Mouse (Mus musculus) testis, adult 2 months (tissue): ENCODE data around the gene Rnf187. TPM values are rescaled to one million over a fixed set of nuclear protein-coding genes. Genes with fewer than 3 reads are reported as not detected.

Source experiments
- H3K27ac ChIP-seq: fragments of 200-500 bp; 2 replicates; pipeline ENCODE4 v1.5.1; 2012; ENCODE audit warnings: low read depth, low read length; ENCODE audit not compliant: control insufficient read depth, insufficient read depth
- H3K27me3 ChIP-seq: fragments of 200-500 bp; 2 replicates; pipeline ENCODE4 v1.6.1; 2012; ENCODE audit warnings: mild to moderate bottlenecking, low read length, moderate library complexity; ENCODE audit not compliant: control insufficient read depth, insufficient read depth
- H3K36me3 ChIP-seq: fragments of 200-500 bp; 2 replicates; pipeline ENCODE4 v1.6.1; 2012; ENCODE audit warnings: mild to moderate bottlenecking, low read length; ENCODE audit not compliant: control insufficient read depth, insufficient read depth
- H3K4me1 ChIP-seq: fragments of 200-500 bp; 2 replicates; pipeline ENCODE4 v1.6.1; 2012; ENCODE audit warnings: low read length; ENCODE audit not compliant: control insufficient read depth, insufficient read depth
- H3K4me3 ChIP-seq: fragments of 200-500 bp; 2 replicates; pipeline ENCODE4 v1.5.1; 2012; ENCODE audit warnings: low read depth, mild to moderate bottlenecking, low read length, moderate library complexity, mixed read lengths; ENCODE audit not compliant: control insufficient read depth
- CTCF ChIP-seq: fragments of 200-500 bp; IDR thresholded peaks from 2 replicates; pipeline ENCODE4 v1.5.1; 2012; ENCODE audit warnings: low read depth, mild to moderate bottlenecking, inconsistent platforms, low read length, moderate library complexity; ENCODE audit not compliant: control insufficient read depth, insufficient read depth, insufficient replicate concordance
- POLR2A ChIP-seq: fragments of 200-500 bp; IDR thresholded peaks from 2 replicates; pipeline ENCODE4 v1.6.1; 2012; ENCODE audit warnings: low read depth, mild to moderate bottlenecking, inconsistent platforms, low read length, moderate library complexity; ENCODE audit not compliant: control insufficient read depth
- polyA plus RNA-seq: library from polyadenylated mRNA; depleted of rRNA; stranded (reverse); fragments of >200 nt; gene quantifications from 2 replicates; pipeline ENCODE4 v1.2.3, GENCODE M21; 2012

Rnf187 gene
- polyA plus RNA-seq, 1 experiment, result 215 TPM

DNA sequence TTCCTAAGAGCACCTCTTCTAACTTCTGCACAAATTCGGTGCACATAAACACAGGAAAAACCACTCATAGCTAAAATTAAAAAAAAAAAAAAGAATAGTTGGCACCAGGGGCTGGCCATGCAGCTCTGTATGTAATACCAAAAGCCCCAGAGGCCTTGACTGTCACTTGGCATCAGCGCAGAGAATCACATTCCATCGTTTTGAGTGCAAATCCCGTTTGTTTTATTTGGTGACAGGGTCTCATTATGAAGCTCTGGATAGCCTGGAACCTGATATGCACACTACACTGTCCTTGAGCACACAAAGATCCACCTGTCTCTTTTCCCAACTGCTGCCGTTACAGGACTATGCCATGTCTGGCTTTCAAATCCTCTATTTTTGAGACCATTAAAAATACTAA, 12.5 kb upstream of the Rnf187 start:
- TF ChIP-seq CTCF, result no peak
- no peaks in the 10 kb centered on the region for H3K27me3 ChIP-seq
- no peak overlapping the region for H3K4me3 ChIP-seq
- peaks cover 16% of the 10 kb centered on the region for H3K4me1 ChIP-seq
- H3K36me3 ChIP-seq, result no peaks in the 10 kb centered on the region
- H3K27ac ChIP-seq, result no peak overlapping the region

- Histone ChIP-seq H3K27me3 (no peaks in the 10 kb centered on the region), H3K36me3 (no peaks in the 10 kb centered on the region), H3K4me1 (peaks cover 16% of the 10 kb centered on the region), H3K27ac (peak overlapping the region; percentile 36; the same call in 1 of the 2 replicates), H3K4me3 (no peak overlapping the region)
- TF ChIP-seq CTCF, result no peak
- no peak for TF ChIP-seq POLR2A
Measured at GRCm38 (mm10) chr11:58949480-58950431, 11.0 kb upstream of the Rnf187 start.

DNA sequence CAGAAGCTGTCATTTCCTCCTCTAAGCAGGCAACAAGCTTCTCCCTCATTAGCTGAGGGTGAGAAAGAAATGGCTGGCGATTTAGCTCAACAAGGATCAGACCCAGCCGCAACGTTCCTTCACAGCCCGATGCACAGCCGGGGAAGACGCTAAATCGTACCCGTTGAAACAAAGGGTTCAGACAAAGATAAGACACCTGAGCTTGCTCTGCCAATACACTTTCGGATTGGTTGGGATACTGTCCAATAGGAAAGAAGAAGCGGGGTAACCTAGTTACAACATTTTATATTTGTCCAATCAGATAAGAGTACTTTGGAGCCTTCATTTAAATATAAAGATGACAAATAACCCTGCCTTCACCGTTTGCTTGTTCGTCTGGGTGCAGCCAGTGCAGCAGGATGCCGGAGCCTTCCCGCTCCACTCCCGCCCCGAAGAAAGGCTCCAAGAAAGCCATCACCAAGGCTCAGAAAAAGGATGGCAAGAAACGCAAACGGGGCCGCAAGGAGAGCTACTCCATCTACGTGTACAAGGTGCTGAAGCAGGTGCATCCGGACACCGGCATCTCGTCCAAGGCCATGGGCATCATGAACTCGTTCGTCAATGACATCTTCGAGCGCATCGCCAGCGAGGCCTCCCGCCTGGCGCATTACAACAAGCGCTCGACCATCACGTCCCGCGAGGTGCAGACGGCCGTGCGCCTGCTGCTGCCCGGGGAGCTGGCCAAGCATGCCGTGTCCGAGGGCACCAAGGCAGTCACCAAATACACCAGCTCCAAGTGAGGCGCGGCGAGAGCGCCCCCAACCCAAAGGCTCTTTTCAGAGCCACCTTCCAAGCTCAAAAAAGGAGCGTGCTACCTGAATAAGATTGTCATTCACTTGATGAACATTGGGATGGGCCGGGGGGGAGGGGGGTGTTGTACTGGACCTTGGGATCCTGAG, 10.1 kb upstream of the Rnf187 start, which contains the start of gene Hist3h2ba:
TSS of gene Hist3h2ba (plus strand) at position 379 of the 938 bp plus-strand sequence.
- Histone ChIP-seq H3K36me3 (no peaks in the 10 kb centered on the region), H3K27ac (peak within 1 kb of the TSS; percentile 50), H3K27me3 (no peaks in the 10 kb centered on the region), H3K4me3 (peak within 1 kb of the TSS; percentile 44), H3K4me1 (peaks cover 13% of the 10 kb centered on the region)
- peak; percentile 59; the same call in 1 of the 2 replicates for TF ChIP-seq POLR2A
- no peak for TF ChIP-seq CTCF

GRCm38 (mm10) chr11:58947798-58948528, 9.2 kb upstream of the Rnf187 start:
- Histone ChIP-seq H3K4me1 (peaks cover 6% of the 10 kb centered on the region), H3K27ac (peak overlapping the region; percentile 50), H3K27me3 (no peaks in the 10 kb centered on the region), H3K36me3 (no peaks in the 10 kb centered on the region), H3K4me3 (peak overlapping the region; percentile 36; the same call in 1 of the 2 replicates)
- no peak for TF ChIP-seq POLR2A
- TF ChIP-seq CTCF, result no peak

GRCm38 (mm10) chr11:58947306-58947705, 8.6 kb upstream of the Rnf187 start:
- no peak for TF ChIP-seq CTCF
- TF ChIP-seq POLR2A, result no peak
- Histone ChIP-seq H3K27me3 (no peaks in the 10 kb centered on the region), H3K4me1 (peaks cover 6% of the 10 kb centered on the region), H3K27ac (no peak overlapping the region), H3K4me3 (no peak overlapping the region), H3K36me3 (no peaks in the 10 kb centered on the region)

GRCm38 (mm10) chr11:58944136-58944535, 5.4 kb upstream of the Rnf187 start:
- TF ChIP-seq POLR2A (no peak), CTCF (no peak)
- Histone ChIP-seq H3K4me3 (no peak overlapping the region), H3K36me3 (no peaks in the 10 kb centered on the region), H3K27me3 (no peaks in the 10 kb centered on the region), H3K4me1 (peaks cover 6% of the 10 kb centered on the region), H3K27ac (no peak overlapping the region)

DNA sequence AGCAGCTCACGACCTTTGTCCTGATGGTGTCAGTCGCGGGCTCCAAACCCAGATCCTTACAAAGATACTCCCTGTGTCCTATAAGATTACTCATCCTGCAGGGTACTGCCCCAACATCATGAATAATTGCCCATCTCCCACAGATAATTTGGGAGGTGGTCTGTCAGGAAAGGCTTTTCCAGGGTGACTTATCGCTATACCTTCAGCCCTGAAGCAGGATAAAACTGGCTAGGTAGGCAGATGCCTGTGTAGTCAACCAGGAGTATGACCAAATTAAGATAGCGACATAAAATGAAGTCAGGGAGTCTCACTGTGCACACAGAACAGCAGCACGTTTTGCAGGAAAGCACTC, 348 bp upstream of the Rnf187 start:
- peak overlapping the region; percentile 69 for H3K27ac ChIP-seq
- TF ChIP-seq CTCF (no peak), POLR2A (no peak)
- H3K27me3 ChIP-seq, result no peaks in the 10 kb centered on the region
- peak overlapping the region; percentile 85 for H3K4me3 ChIP-seq
- H3K4me1 ChIP-seq, result peaks cover 11% of the 10 kb centered on the region
- no peaks in the 10 kb centered on the region; the same call in 1 of the 2 replicates for H3K36me3 ChIP-seq
